Mouse (Mus musculus): ENCODE data around the gene Afdn.
"Not testable (repeated sequence)": the region's sequence is repeated elsewhere in the genome, so short reads cannot be mapped to it uniquely, and the experiment has no call there.

Afdn gene

DNA sequence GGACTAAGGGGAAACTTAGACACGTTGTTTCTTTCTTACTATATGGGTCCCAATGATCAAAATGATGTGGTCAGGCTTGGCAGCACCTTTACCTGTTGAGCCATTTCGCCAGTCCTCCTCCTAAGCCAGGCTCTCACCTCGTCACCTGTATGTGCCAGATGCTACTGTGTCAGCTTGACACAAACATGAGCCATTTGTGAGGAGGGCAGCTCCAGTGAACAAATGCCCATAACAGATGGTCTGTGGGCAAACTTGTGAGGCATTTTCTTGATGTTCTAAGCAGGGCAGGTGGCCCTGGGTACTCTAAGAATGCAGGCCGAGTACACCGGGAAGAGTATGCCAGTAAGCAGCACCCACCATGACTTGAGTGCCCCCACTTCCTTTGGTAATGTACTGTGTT, 21.6 kb downstream of the Afdn start:
- no peak for DNase-seq

DNA sequence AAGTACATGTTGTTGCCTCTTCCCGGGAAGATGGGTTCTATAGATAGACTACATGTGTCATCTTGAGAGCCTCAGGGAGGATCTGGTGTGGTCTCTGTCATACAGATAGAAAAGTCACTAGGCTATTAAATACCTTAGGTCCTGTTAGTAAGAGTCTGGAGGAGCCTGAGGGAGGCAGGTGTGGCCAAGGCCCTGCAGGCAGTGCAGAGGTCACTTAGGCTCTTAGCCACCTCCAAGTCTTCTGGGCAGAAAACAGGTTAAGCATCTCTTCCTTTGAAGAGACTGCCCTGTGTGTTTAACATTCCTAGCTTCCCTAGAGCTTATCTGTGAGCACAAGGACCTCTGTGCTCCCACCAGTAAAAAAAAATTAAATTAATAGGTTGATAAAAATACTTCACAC, 23.1 kb downstream of the Afdn start:
- no peak for DNase-seq

DNA sequence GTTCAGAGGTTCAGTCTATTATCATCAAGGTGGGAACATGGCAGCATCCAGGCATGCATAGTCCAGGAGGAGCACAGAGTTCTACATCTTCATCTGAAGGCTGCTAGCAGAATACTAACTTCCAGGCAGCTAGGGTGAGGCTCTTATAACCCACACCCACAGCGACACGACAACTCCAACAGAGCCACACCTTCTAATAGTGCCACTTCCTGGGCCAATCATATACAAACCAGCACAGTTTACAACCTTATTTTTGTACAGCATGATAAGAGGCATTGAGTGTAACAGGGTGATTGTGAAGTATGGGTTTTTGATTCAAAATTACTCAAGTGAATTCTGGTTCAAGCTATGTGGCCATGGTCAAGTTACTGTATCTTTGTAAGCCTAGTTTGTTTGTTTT, 29.7 kb downstream of the Afdn start:
- DNase-seq, result not testable (repeated sequence)

DNA sequence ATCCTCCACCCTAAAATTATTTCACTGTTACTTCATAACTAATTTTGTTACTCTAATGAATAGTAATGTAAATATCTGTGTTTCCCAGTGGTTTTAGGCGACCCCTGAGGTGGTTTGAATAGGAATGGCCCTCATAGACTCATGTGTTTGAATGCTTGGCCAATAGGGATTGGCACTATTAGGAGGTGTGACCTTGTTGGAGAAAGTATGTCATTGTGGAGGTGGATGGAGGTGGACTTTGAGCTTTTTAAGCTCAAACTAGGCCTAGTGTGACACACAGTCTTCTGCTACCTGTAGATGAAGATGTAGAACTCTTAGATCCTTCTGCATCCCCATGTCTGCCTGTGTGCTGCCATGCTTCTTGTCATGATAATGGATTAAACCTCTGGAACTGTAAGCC, 37.4 kb downstream of the Afdn start:
- DNase-seq, result no peak

DNA sequence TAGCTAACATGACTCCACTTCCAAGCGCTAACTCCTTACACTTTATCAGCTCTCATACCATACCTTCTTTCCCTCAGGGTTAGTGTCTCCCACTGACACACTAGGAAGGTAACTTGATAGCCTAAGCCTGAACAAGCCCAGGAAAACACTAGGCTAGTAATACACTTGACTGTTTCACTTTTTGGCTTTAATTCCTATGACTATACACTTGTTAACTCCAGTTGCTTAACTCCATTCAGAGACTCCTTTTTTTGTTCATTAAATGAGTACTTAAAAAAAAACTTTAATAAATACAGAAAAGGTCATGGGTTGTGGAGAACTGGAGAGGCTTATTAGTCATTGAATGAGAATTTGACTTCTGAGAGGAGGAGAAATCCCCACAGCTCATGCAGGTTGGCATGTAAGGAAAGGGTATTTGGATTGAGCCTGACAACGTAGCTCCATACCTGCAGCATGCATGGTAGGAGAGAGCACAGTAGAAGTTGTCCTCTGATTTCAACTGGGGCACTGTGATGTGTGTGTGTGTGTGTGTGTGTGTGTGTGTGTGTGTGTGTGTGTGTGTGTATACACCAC, 42.6 kb downstream of the Afdn start:
- DNase-seq, result no peak

DNA sequence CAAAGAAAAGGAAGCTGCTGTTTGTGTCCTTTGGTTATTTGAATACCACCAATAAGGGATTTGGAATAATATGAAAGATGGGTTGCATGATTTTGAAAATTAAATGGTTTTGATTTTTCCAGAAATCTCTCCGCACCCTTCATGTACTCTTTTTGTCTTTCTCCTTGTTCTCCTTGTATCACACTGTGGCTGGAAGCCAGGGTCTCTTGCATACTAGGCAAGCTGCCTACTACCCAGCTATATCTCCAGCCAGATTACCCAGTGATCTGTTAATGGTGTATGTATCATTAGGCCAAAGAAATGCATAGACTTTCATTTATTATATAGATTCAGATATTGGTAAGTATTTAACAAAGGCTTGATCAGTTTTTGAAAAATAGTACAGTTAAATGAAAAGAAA, 45.7 kb downstream of the Afdn start:
- no peak for DNase-seq

DNA sequence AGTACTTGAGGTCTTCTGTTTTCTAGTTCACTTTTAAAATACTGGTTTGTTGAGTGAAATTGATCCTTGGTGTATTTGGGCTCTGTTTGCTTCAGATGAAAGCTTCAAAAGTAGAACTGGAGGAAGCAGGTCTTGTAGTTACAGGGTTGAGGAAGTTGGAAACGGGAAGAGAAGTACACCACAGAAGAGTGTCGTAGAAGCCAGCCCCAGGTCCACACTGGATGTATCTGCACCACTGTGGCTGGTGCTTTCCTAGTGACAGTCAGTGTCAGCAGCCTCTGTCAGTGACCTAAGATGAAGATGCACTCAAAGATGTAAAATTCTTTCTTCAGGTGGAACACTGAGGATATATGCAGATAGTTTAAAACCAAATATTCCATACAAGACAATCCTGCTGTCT, 57.5 kb downstream of the Afdn start:
- DNase-seq, result no peak

DNA sequence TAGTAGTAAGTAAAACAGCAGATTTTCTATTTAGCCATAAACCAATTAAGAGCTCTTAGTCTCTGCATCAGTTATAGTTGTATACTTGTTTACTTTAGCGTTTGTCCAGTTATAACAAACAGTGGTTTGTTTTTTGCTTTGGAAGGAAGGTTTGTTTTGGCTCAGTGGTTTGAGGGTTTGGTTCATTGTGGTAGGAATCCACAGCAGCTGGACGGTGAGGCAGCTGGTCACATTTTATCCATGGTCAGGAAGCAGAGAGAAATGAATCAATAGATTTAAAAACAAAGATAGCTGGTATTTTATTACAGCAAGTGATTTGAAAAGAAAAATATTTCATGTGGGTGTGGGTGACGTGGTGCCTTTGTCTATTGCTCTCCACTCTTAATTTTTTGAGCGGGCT, 59.0 kb downstream of the Afdn start:
- no peak for DNase-seq

DNA sequence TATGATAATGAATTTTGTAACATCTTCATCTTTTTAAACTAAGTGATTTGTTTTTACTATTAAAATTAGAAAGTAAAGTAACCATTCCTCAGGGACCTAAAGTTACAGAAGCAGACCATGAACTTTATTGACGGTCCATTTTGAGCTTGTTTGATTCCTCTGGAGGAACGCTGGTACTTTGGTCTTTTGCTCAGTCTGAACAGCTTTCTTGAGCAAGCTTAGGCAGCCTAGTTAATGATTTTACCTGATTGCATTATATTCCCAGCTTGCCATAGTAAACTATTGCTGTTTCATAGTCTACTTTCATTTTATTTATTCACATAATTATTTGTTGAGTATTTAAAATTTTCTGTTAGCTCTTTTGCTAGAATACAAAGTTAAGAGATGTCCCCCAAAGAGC, 60.3 kb downstream of the Afdn start:
- no peak for DNase-seq

DNA sequence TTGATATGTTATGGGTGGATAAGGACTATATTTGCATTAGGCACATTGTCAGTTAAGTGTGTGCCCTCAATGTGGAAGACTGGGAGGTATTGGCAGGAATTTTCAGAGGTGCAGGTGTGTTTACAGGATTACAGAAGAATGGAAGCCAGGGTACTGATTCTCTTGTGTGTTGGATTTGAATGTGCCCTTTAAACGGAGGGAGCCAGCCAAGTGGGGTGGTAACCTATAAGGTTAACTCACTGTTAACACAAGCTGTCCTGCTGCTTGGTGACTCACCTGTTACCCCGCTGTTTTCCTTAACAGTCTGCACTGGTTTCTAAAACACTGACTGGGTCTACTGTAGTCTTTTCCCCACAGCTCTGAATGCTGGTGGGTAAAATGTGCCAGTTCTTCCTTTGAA, 65.1 kb downstream of the Afdn start:
- no peak for DNase-seq

DNA sequence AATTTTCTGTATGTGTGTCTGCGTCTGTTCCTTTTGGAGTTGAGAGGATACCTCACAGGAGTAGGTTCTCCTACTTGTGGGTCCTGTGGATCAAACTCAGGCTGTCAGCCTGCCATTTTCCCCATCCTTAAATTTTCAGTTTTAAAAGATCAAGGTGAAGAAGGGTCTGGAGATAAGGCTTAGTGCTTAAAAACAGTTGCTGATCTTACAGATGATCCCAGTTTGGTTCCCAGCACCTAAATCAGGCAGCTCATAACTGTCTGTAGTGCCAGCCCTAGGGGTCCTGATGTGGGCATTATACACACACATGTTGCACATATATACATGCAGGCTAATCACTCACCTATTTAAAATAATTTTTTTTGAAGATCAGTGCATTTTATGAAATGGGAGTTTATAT, 69.9 kb downstream of the Afdn start:
- no peak for DNase-seq

DNA sequence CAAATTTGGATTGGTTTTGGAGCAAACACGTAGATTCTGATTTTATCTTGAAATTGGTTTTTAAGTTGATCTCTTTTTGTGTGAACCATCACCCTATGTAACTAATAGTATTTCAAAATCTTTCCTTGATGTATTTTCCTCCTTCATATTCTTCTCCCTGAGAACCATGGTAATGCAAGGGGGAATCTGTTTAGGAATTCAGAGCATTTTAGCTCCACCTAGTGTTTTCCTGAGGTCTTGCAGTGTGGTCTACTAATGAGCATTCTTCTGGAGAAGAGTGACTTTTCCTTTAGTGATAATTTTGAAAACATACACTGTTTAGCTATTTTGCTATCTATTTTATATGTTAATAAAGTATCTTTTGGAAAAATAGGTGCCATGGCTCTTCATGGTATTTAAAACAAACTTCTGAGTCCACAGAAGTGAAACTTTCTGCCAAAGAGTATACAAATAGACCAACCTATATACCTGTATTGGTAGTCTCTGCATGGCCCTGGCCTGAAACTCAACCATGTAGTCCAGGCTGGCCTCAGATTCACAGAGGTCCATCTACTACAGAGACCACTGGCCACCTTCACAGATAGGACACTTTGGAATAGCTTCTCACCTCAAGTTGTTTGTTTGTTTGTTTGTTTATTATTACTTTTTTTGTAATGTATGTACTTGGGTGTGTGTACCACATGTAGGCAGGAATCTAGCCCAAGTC, 70.5 kb downstream of the Afdn start:
- DNase-seq, result peak; percentile 76

DNA sequence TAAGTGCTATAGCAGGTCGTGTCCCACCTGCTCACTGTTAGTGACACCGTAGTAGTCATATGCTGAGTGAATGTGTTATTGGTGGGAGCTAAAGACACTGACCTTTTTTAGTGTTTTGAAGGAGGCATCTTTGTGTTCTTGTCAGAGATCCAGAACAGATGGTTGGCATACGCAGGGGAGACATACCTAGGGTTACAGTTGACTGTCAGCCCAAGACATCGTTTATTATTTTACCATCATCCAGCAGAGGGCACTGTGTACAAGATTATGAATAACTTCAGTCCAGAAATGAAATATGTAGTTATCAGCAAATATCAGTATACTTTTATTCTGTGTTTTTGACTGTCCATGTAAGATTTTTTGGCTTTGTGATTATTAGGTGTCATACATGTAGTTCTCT, 75.5 kb downstream of the Afdn start:
- DNase-seq, result peak; percentile 52

DNA sequence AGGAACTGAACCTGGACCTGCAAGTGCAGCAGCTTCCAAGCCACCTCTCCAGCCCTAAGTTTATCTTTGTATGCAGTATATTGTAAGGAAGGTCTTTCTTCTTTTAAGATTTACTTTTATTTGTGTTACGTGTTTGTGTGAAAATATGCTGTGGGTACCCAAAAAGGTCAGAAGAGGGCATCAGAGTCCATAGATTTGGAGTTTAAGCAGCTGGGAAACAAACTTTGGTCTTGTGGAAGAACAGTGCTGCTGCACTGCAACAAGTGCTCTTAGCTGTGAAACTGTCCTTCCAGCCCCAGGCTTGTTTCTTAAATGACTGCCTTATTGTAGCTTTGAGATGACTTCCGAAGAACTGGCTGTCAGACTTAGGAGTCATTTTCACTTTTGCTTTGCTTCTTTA, 89.8 kb downstream of the Afdn start:
- no peak for DNase-seq

DNA sequence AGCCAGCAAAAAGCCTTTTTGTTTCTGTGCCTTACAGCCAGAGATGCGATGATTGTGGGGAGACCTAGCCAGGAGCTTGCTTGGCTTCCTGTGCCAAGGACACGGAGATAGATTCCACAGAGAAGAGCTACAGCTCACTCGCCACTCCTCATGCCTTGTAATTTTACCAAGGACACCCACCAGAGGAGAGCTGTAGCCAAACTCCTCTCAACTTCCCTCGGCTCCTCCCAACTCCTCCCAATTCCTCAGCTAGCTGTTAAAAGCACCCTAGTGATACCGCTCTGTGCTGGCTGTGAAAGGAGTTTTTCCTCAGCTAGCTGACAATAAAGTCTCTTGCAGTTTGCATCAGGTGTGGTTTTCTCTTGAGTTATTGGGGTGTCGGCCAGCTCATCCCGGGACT, 93.5 kb downstream of the Afdn start:
- not testable (repeated sequence) for DNase-seq

DNA sequence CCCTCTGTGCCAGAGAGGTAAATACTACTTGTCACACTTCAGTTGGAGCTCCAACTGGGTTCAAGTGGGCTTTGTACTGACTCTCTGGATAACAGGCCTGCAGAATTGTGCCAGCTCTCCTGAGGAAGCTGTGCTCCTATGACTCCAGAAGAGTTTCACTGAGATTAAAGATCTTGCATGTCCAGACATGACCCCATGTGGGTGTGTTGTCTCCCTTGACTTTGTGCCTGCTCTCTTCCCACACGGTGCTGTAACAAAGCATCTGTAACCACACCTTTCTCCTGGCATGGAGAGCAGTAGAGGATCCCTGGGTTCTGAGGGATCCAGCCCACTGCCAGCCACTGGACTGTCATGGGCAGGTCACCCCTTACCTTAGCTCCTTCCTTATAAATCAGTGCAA, 95.1 kb downstream of the Afdn start:
- no peak for DNase-seq

DNA sequence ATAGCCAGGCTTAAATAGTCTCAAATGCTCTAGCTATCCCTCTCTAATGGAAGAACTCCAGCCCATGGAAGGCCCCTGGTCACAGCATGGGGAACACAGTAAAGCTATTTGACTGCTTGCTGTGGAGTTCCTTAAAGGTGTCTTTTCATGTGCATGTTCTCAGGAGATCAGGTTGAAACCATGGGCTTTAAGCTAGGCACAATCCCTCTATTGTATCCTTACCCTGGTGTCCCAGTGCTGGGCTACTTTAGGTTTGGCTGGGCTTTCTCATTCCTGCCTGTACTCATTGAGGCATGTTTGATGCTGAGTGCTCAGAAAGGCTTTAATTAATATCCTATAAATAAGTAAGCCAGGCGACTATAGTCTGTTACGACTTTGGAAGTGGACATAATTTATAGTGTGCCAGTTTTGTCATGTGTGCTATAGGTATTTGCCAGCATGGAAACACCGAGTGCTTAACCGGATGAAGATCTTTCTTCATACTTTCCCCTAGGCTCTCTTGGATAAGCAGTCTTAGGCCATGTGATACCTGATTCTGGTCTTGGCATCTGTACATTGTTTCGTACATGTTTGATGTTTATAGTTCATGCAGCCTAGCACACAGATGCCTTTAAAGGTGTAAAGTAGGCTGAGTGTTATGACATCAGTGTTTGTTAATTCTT, 96.2 kb downstream of the Afdn start:
- no peak for DNase-seq

DNA sequence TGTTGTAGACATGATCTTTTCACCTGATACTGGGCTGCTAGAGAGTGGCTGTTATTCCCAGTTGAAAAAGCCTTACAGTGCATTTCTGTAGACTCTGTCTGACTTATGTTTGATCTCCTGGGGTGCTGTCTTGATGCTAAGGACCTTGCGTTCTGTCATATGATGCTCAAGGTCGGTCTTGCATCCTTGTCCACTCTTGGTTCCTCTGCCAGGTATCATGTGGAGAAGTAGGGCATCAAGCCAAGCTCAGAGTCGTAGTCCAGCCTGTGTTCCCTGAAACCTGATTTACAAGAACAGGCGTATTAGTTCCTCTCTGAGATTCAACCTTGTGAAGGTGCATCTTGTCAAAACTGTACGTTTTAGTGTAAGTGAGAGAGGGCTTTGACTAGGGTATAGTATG, 105.0 kb downstream of the Afdn start:
- DNase-seq, result no peak

DNA sequence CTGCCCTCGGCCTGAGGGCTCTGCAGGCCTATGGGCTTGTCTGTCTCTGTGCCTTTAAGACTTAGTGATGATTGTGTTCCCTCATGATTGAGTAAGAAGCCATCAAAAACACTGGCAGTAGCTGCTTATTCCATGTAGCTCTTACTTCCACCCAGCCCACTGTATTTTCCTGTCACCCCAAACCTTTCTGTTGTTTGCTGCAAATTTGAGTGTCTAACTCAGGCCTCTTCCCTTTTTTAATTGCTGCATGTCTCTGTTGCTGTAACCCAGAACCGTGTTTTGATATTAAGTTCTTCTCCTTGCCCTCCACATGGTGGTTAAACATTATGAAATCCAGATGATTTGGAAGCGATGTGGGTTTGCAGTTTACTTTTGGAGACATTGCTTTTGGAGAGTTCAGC, 106.6 kb downstream of the Afdn start:
- DNase-seq, result no peak

DNA sequence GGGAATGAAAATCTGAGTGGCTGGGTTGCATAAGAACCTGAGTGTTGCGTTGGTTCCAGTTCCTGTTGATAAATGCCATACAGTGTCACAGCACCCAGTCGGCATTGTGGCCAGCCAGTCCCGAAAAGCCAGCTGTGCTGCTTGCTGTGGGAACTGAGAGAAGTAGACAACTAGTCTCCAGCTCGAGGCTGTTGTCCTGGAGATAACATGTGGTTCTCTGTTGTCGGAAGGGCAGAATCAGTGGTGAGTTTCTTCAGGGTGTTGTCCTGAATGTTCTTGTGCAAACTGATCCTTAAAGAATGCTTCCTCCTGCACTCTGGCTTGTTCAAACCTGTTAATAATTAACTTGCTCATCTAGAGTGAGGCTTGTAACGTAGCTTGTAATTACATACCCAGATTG, 107.1 kb downstream of the Afdn start:
- DNase-seq, result peak; percentile 21

DNA sequence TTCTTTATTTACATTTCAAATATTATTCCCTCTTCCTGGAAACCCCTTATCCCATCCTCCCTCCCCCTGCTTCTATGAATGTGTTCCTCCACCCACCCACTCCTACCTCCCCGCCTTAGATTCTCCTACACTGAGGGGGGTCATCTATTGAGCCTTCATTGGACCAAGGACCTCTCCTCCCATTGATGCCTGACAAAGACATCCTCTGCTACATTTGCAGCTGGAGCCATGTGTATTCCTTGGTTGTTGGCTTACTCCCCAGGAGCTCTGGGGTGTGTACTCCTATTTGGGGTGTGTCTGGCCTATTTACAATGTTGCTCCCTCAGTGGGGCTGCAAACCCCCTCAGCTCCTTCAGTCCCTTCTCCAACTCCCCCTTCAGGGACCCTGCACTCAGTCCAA, 109.9 kb downstream of the Afdn start:
- no peak for DNase-seq

DNA sequence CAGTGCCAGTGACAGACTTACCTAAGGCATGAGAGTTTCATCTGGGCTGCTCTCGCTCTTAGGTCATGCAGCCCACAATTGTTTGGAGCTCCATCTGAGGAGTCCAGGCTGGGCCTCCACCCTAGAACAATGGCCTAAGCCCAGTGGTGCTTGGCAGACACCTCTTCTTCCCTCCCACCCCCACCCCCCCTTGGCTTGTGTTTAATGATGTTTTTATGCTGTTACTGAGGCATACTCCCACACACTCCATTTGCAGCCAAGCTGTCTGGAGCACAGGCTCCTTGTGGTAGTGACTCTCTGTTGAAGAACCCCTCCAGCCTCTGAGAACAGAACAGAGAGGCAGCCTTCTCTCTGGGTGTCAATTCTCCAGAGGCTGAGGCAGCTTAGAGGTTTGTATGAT, 113.9 kb downstream of the Afdn start:
- no peak for DNase-seq

DNA sequence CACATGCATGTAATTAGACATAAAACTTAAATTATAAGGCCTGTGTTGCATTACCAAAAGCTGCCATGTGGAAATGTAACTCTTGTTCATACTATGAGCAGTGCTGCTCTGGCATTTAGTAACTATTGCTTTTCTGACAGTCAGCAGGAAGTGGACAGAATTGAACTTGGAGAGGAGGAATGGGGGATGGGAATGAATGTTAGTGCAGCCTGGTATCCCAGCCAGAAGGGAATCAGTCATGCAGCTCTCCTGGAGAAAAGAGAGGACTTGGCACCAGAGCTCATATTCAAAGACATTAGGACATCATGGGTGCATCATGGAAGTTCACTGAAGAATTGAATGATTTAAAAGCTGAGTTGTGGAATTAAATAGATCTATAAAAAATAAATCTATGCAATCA, 117.1 kb downstream of the Afdn start:
- DNase-seq, result no peak

DNA sequence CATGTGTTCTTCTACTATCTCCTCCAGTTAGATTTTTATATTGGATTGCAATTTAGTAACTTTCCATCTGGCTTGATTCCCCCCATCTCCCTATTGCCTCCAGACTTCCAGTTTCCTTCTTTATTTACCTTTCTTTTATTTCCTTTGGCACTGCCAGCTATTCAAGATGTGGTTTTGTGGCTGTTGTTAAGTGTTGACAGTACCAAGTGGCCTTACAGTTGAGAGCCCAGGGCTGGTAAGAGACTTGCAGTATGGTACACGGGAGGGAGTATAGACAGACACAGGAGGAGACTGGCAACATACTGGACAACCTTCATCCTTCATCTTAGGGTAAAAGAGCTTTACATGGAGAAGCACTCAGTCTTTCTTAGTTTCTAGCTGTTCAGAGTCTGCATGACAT, 119.4 kb downstream of the Afdn start:
- no peak for DNase-seq

DNA sequence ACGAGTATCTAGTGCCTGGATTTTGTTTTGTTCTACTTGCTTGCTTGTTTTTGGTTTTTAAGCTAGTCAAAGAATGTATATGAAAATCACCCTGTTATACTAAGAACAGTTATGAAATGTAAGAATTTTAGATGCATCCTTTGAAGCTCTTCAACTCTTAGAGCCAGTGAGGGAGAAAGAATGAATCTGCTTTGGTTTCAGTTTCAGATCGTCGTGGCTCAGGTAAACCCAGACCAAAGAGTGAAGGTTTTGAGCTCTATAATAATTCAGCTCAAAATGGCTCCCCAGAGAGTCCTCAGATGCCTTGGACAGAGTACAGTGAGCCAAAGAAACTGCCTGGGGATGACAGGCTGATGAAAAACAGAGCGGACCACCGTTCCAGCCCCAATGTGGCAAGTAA, 123.2 kb downstream of the Afdn start:
- DNase-seq, result peak; percentile 8
